Mouse (Mus musculus) intestine, embryonic 16.5 days (tissue): ENCODE results near the gene Serpind1. TPM values are rescaled to one million over a fixed set of nuclear protein-coding genes. Genes with fewer than 3 reads are reported as not detected.

ENCODE experiments used
- ATAC-seq: fragments of 200-750 bp; cut with Nextera tagmentation; 2 replicates; pipeline ENCODE4 v1.8.0; 2017; ENCODE audit warnings: moderate TSS enrichment, moderate library complexity
- H3K27ac ChIP-seq: fragments of 300-500 bp; sonication (generic); 2 replicates; pipeline ENCODE4 v1.5.1; 2014; ENCODE audit warnings: mild to moderate bottlenecking, low read length
- H3K27me3 ChIP-seq: fragments of 300-500 bp; sonication (generic); replicated peaks from 2 replicates; pipeline ENCODE4 v1.6.1; 2014; ENCODE audit warnings: low read length, control low read depth, mixed read lengths; ENCODE audit not compliant: control insufficient read depth, insufficient read depth
- H3K36me3 ChIP-seq: fragments of 300-500 bp; sonication (generic); 2 replicates; pipeline ENCODE4 v1.6.1; 2014; ENCODE audit warnings: low read length, control low read depth; ENCODE audit not compliant: control insufficient read depth, insufficient read depth
- H3K4me1 ChIP-seq: fragments of 300-500 bp; sonication (generic); 2 replicates; pipeline ENCODE4 v1.6.1; 2014; ENCODE audit warnings: low read length, control low read depth, mixed read lengths; ENCODE audit not compliant: control insufficient read depth, insufficient read depth
- H3K4me2 ChIP-seq: fragments of 300-500 bp; sonication (generic); 2 replicates; pipeline ENCODE4 v1.6.1; 2014; ENCODE audit warnings: low read depth, low read length, control low read depth
- H3K4me3 ChIP-seq: fragments of 300-500 bp; sonication (generic); 2 replicates; pipeline ENCODE4 v1.5.1; 2014; ENCODE audit warnings: mild to moderate bottlenecking, low read length
- H3K9ac ChIP-seq: fragments of 300-500 bp; sonication (generic); 2 replicates; pipeline ENCODE4 v1.6.1; 2014; ENCODE audit warnings: low read depth, low read length
- H3K9me3 ChIP-seq: fragments of 300-500 bp; sonication (generic); 2 replicates; pipeline ENCODE4 v1.6.1; 2016; ENCODE audit warnings: low read length, control low read depth; ENCODE audit not compliant: control insufficient read depth
- WGBS: fragments of 180-500 bp; shearing (Covaris S2); extraction: QIAGEN DNeasy Blood & Tissue Kit; methylation state at CpG from one replicate; pipeline ENCODE4 v1.1.7; 2014; 5-methylcytosine and 5-hydroxymethylcytosine counted together
- polyA plus RNA-seq: library from polyadenylated mRNA; unstranded; fragments of >200 nt; fragmentation: Nextera tagmentation; extraction: Ambion mirVana; gene quantifications from 2 replicates; pipeline ENCODE4 v1.2.1, GENCODE M21; 2015

Serpind1 gene
- polyA plus RNA-seq, 1 experiment from 2014 or later: 4.8 TPM

GRCm38 (mm10) chr16:17341847-17342246 lies 10.7 kb downstream of the Serpind1 start:
- no peak overlapping the region for H3K9ac ChIP-seq
- no peak overlapping the region for H3K4me3 ChIP-seq
- no peaks in the 10 kb centered on the region for H3K9me3 ChIP-seq
- WGBS: 84% methylated on average over 4 of the region's 4 CpGs
- H3K4me1 ChIP-seq: peaks cover 4% of the 10 kb centered on the region; the same call in 1 of the 2 replicates
- no peak overlapping the region for H3K27ac ChIP-seq
- no peaks in the 10 kb centered on the region for H3K27me3 ChIP-seq
- H3K36me3 ChIP-seq: peaks cover 3% of the 10 kb centered on the region; the same call in 1 of the 2 replicates
- no peak for ATAC-seq
- no peak overlapping the region for H3K4me2 ChIP-seq

GRCm38 (mm10) chr16:17345141-17345812 lies 14.1 kb downstream of the Serpind1 start:
- no peak overlapping the region for H3K9ac ChIP-seq
- no peak overlapping the region for H3K4me3 ChIP-seq
- H3K27ac ChIP-seq: peak overlapping the region; percentile 27; the same call in 1 of the 2 replicates
- no peak overlapping the region; the same call in 1 of the 2 replicates for H3K4me2 ChIP-seq
- peak; percentile 84 for ATAC-seq
- H3K9me3 ChIP-seq: no peaks in the 10 kb centered on the region
- no peaks in the 10 kb centered on the region for H3K27me3 ChIP-seq
- WGBS: 54% methylated on average over 8 of the region's 8 CpGs
- H3K4me1 ChIP-seq: peaks cover 4% of the 10 kb centered on the region; the same call in 1 of the 2 replicates
- peaks cover 4% of the 10 kb centered on the region; the same call in 1 of the 2 replicates for H3K36me3 ChIP-seq

- peak; percentile 47 for ATAC-seq
- peaks cover 8% of the 10 kb centered on the region for H3K36me3 ChIP-seq
- H3K4me1 ChIP-seq: peaks cover 4% of the 10 kb centered on the region; the same call in 1 of the 2 replicates
- H3K4me2 ChIP-seq: no peak overlapping the region
- H3K27ac ChIP-seq: no peak overlapping the region
- no peak overlapping the region for H3K9ac ChIP-seq
- H3K27me3 ChIP-seq: no peaks in the 10 kb centered on the region
- H3K4me3 ChIP-seq: no peak overlapping the region
- no peaks in the 10 kb centered on the region for H3K9me3 ChIP-seq
- WGBS: 71% methylated on average over 2 of the region's 2 CpGs
Measured at GRCm38 (mm10) chr16:17345813-17346155, 14.6 kb downstream of the Serpind1 start.

- WGBS: 64% methylated on average over 1 of the region's 1 CpGs
- no peak overlapping the region for H3K4me3 ChIP-seq
- no peak overlapping the region for H3K4me2 ChIP-seq
- H3K9ac ChIP-seq: no peak overlapping the region
- H3K27ac ChIP-seq: no peak overlapping the region
- H3K27me3 ChIP-seq: no peaks in the 10 kb centered on the region
- peaks cover 12% of the 10 kb centered on the region for H3K36me3 ChIP-seq
- peaks cover 4% of the 10 kb centered on the region; the same call in 1 of the 2 replicates for H3K4me1 ChIP-seq
- ATAC-seq: no peak
- H3K9me3 ChIP-seq: no peaks in the 10 kb centered on the region
Measured at GRCm38 (mm10) chr16:17346766-17347165, 15.6 kb downstream of the Serpind1 start.

- Histone ChIP-seq H3K9me3 (no peaks in the 10 kb centered on the region), H3K27me3 (no peaks in the 10 kb centered on the region), H3K4me2 (no peak overlapping the region), H3K36me3 (peaks cover 7% of the 10 kb centered on the region), H3K9ac (no peak overlapping the region), H3K4me1 (no peaks in the 10 kb centered on the region), H3K4me3 (no peak overlapping the region), H3K27ac (no peak overlapping the region)
- ATAC-seq: no peak
- 88% methylated on average over 6 of the region's 6 CpGs for WGBS
Measured at GRCm38 (mm10) chr16:17356031-17356430, 24.9 kb downstream of the Serpind1 start.

GRCm38 (mm10) chr16:17358787-17359186 lies 27.6 kb downstream of the Serpind1 start:
- no peak for ATAC-seq
- H3K4me2 ChIP-seq: no peak overlapping the region
- no peak overlapping the region for H3K27ac ChIP-seq
- no peak overlapping the region for H3K9ac ChIP-seq
- H3K36me3 ChIP-seq: peaks cover 6% of the 10 kb centered on the region; the same call in 1 of the 2 replicates
- H3K4me3 ChIP-seq: no peak overlapping the region
- no peaks in the 10 kb centered on the region for H3K4me1 ChIP-seq
- WGBS: 93% methylated on average over 4 of the region's 4 CpGs
- H3K9me3 ChIP-seq: no peaks in the 10 kb centered on the region
- no peaks in the 10 kb centered on the region for H3K27me3 ChIP-seq

GRCm38 (mm10) chr16:17382306-17382705 lies 51.1 kb downstream of the Serpind1 start:
- 86% methylated on average over 4 of the region's 4 CpGs for whole genome bisulfite sequencing
- no peak overlapping the region for H3K9ac ChIP-seq
- ATAC-seq: no peak
- no peaks in the 10 kb centered on the region for H3K27me3 ChIP-seq
- no peak overlapping the region for H3K4me3 ChIP-seq
- H3K4me2 ChIP-seq: no peak overlapping the region
- no peaks in the 10 kb centered on the region for H3K9me3 ChIP-seq
- H3K27ac ChIP-seq: no peak overlapping the region
- no peaks in the 10 kb centered on the region; the same call in 1 of the 2 replicates for H3K36me3 ChIP-seq
- no peaks in the 10 kb centered on the region for H3K4me1 ChIP-seq

- H3K4me2 ChIP-seq: no peak overlapping the region
- no peaks in the 10 kb centered on the region for H3K4me1 ChIP-seq
- H3K36me3 ChIP-seq: no peaks in the 10 kb centered on the region; the same call in 1 of the 2 replicates
- no peak overlapping the region for H3K27ac ChIP-seq
- WGBS: 87% methylated on average over 2 of the region's 2 CpGs
- H3K27me3 ChIP-seq: no peaks in the 10 kb centered on the region
- ATAC-seq: no peak
- H3K4me3 ChIP-seq: no peak overlapping the region
- no peak overlapping the region for H3K9ac ChIP-seq
- H3K9me3 ChIP-seq: no peaks in the 10 kb centered on the region
Measured at GRCm38 (mm10) chr16:17383594-17384326, 52.6 kb downstream of the Serpind1 start.

GRCm38 (mm10) chr16:17392784-17393183 lies 61.6 kb downstream of the Serpind1 start:
- no peak for ATAC-seq
- no peaks in the 10 kb centered on the region; the same call in 1 of the 2 replicates for H3K36me3 ChIP-seq
- no peaks in the 10 kb centered on the region for H3K9me3 ChIP-seq
- H3K27ac ChIP-seq: no peak overlapping the region
- H3K27me3 ChIP-seq: no peaks in the 10 kb centered on the region
- no peak overlapping the region for H3K9ac ChIP-seq
- no peak overlapping the region for H3K4me3 ChIP-seq
- H3K4me2 ChIP-seq: no peak overlapping the region
- WGBS: 64% methylated on average over 4 of the region's 4 CpGs
- H3K4me1 ChIP-seq: no peaks in the 10 kb centered on the region
